Mouse (Mus musculus): ENCODE measurements around the gene Ptbp1.
A peak's percentile ranks its signal among the peaks of the same experiment; 100 is the strongest.

The Ptbp1 gene

GRCm38 (mm10) chr10:79853860-79854795, at the start of gene Ptbp1:
Gene Ptbp1 (plus strand): TSS chr10:79854427.
- DNase-seq, result peak; percentile 99 to 100

DNA sequence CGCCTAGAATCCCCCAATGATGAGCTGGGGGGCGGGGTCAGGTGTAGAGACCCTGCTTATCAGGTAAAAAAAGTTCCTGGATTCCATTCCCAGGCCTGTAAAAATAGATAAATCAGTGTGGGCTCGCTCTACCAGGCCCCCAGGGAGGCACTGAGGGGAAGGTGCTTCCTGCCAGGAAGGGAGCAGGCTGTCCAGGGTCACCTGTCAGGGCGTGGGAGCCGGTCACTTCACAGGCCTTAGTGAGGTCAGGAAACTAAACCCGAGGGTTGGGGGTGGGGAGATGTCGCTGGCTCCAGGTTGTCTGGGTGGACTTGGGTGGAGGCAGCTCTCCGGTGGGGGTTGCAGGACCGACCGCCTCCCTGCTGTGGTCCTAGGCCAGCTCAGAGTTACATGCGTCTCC, 48.6 kb upstream of the Ptbp1 start:
- DNase-seq, result no peak

DNA sequence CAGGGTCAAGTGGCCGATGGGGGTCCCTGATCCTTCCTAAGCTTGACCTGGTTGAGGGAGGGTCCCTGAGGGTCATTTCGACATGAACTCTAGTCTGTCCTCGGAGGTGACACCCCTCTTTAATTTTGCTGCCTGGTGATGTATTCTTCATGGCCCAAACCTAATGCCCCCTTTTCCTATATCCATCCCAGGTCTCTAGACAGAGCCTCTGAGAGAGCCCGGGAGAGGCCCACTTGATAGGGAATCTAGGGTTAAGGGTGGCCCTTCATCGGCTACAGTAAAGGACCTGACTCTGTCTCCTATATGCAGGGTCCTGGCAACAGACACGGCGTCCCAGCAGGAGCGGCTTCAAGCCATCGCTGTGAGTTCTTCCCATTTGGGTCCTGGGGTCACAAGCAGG, 47.9 kb upstream of the Ptbp1 start:
- no peak for DNase-seq

DNA sequence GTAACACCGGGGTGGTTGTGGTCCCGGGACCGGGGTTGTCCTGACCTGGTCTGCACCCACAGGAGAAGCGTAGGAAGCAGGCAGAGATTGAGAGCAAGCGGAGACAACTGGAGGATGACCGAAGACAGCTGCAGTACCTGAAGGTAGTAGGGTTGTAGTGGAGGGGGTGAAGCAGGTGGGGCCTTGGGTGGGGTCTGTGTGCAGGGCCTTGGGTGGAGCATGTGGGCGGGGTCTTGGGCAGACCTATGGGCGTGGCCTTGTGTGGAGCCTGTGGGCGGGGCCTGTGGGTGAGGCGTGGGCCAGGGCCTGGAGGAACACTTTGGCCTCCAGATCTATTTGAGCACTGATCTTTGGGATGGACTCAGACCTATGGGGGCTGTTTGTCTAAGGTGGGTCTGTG, 47.3 kb upstream of the Ptbp1 start:
- DNase-seq, result peak in 1 of 2 experiments; percentile 49

GRCm38 (mm10) chr10:79807826-79808225, 46.4 kb upstream of the Ptbp1 start:
- peak; percentile 73 to 81 for DNase-seq

- no peak for DNase-seq
Observed at GRCm38 (mm10) chr10:79808728-79809127, 45.5 kb upstream of the Ptbp1 start.

- DNase-seq, result peak; percentile 93 to 95
Observed at GRCm38 (mm10) chr10:79811736-79812637, 42.2 kb upstream of the Ptbp1 start.

GRCm38 (mm10) chr10:79814271-79814842, 39.9 kb upstream of the Ptbp1 start:
- no peak for DNase-seq

DNA sequence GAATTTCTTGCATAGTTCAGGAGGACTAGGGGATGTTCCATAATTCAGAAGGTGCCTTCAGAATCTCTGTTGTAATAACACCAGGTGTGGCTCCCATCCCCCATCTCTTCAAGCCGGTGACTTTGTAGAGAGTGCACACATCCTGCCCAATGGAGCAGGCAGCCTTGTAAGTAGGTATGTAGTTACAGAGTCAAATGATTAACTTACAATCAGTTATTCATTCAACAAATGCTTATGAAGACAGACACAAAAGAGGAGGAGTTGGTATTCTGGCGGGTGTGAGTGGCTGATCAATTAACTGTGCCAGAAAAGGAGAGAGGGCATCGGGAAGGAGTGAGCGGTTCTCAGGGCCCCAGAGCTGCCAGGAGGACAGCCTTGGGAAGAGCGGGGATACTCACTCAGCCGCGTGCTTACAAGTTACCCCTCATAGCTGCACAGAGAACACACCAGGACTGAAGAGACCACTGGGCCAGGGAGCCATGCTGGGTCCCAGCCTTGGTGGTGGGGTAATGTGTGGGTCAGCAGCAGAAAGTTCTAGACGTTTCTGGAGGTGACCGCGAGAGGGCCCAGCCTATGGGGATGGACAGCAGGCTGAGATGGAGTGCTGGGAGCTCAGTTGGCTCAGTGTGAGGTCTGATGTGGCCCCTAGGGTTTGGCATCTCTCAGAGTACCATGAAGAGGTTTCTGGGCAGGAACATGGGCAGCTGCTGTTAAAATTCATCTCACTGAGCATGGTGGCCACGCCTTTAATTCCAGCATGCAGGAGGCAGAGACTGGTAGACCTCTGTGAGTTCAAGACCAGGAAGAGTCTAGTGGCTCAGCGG, 38.3 kb upstream of the Ptbp1 start:
- DNase-seq, result no peak

DNA sequence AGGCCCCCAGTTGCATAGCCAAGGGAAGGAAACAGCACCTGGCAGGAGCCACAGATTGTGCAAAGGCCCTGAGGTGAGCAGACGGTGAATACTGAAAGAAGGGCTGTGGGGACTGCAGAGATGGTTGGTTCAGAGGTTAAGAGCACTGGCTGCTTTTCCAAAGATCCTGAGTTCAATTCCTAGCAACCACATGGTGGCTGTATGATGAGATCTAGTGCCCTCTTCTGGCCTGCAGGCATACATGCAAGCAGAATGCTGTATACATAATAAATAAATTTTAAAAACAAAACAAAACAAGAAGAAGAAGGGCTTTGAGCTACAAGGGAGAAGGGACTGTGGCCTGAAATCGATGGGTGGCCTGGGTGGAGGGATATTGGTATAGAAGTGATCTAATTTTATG, 37.1 kb upstream of the Ptbp1 start:
- DNase-seq, result no peak

DNA sequence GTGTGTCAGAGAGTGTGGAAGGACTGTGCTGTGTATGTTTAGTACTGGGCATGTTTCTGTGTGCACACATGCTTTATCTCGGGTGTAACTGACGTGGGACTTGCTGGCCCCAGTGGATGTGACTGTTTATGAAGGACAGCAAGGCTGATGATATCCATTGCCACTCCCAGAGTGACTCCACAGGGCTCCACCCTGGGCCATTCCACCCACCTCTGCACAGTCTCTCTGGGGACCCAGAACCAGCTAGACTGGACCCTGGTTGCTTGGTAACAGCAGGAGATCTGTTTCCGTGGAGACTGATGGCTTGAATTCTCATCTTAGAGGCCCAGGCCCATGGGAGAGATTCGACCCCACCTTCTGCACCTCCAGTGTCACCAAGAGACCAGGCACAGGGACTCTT, 36.0 kb upstream of the Ptbp1 start:
- DNase-seq, result no peak

- DNase-seq, result no peak
Observed at GRCm38 (mm10) chr10:79819606-79820005, 34.6 kb upstream of the Ptbp1 start.

DNA sequence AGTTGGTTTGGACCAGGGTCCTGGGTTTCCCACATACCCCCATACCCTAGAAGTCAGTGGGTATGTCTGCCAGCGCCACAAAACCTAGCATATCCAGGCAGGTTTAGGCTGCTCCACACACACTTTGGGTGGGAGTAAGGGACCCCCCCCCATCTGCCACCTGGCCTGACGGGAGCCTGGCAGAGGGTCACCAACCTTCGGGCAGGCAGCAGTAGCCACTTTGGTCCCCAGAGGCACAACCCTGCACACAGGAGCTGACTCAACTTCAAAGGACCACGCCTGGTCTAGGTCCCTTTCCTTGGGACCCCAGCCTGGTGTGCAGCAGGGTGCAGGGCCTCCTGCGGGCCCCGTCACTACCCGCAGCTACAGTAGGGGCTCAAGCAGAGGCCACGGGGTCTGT, 34.0 kb upstream of the Ptbp1 start:
- DNase-seq, result no peak

DNA sequence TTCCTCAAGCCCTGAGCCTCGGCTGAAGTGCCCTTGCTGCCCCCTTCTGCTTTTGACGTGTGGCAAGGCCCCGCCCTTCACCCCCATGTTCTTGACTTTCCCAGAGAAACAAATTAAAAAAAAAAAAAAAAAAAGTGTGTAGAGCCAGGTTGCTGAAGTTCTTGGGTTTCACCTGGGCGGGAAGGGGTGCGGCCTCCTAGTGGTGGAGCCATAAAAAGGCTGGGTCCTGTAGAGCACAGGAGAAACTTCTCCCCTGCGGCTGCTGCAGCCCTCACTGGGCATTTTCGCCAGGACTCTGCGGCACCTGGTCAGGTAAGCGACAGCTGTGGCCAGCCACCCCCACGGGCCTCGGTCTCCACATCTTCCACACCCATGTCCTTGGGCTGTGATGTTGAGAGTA, 33.4 kb upstream of the Ptbp1 start, which contains the start of gene Misp:
TSS of gene Misp (plus strand) at position 208 of the 400 bp plus-strand sequence.
- DNase-seq, result no peak

DNA sequence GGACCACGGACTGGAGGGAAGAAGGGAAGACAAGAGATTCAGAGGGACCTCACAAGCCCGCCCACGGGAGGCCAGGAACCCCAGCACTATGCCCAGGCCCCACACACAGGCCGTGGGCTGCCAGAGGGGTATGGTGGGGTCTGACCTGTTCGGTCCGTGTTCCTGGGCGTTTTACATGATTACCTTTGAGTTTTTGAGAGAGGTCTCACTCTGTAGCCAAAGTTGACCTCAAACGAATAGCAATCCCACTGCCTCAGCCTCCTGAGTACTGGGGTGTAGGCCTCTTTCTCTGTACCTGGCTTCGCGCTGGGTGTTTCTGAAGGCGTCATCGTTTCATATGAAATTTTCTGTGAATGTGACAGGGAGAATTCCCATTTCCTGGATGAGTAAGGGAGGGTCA, 32.5 kb upstream of the Ptbp1 start:
- no peak for DNase-seq

GRCm38 (mm10) chr10:79822372-79822771, 31.9 kb upstream of the Ptbp1 start:
- DNase-seq, result no peak

- DNase-seq, result no peak
Observed at GRCm38 (mm10) chr10:79823011-79823410, 31.2 kb upstream of the Ptbp1 start.

DNA sequence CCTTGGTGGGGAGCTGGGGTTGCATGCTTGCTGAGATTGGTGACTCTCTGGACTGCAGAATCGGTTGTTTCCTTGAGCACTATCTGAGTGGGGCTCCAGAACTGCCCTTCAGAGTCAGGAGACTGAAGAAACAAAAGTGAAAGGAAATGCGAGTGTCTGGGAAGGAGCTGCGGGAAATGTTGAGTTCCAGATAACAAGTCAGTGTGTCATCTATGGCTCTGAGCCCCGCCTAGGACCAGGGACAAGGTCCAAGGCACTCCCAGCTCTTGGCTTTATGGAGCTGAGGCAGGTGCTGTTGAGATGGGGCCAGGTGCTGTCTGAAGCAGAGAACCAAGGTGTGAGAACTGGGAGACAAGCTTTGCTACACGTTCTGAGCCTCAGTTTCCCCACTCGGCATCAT, 29.8 kb upstream of the Ptbp1 start:
- DNase-seq, result no peak

DNA sequence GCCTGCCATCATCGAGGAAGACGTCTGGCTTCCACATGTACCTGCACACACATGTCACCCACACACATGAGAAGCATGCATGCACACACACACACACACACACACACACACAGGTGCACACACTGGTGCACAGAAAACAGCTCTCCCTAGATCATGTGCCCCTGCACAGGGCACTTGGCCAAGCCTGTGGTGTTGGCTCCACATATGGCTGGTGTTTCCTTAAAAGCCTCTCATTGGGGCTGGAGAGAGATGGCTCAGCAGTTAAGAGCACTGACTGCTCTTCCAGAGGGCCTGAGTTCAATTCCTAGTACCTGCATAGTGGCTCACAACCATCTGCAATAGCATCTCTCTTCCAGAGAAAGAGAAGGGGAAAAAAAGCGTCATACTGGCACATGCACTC, 22.6 kb upstream of the Ptbp1 start:
- no peak for DNase-seq

DNA sequence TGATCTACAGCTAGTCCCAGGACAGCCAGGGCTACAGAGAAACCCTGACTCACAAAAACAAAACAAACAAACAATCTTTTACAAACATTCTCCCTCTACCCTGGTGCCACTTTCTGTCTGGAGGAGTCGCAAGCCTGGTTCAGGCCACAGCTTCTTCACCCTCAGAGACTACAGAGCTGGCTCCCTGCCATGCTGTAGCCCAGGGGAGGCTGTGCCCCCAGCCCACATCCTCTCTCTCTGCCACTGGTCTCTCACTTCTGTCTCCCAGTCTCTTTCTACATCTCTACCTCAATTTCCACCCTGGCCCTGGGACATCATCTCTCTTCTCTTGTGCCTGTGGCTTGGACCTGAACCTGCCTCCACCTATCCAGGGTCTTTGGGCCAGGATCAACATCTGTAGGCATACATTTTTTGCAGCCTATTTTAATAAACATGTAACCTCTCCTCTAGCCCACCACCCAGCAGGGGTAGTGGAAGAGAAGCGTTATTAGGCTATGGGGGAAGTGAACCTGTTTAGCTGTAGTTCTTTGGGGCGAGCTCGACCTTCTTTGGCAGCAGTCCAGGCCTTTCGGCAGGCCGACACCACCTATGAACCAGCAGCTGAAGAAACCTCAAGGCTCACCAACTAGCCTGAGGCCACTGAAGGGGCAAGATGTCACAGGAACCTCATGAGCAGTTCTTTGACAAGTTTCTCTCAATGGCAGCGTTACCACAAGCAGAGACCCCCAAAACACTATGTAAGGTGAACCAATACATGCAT, 22.0 kb upstream of the Ptbp1 start:
- DNase-seq, result no peak

DNA sequence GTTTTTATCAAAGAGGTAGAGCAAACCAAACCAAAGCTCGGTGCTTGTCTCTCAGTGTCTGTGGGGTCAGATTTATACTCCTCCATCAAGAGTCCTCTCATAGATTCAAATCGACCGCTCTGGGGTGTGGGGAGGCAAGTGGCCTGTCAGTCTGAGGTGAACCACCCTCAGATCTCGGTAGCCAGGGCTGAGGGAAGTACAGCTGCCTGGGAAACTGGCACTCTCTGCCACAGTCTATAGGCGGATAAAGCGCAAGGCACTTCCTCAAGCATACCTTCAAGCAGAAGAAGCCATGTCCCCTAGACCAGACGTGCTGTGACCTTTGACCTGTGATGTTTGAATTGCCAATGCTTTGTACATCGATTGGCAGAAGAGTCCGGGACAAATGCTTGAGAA, 21.4 kb upstream of the Ptbp1 start:
- no peak for DNase-seq
